Mouse (Mus musculus): ENCODE results near the gene Dnajc12. TPM values are rescaled to one million over a fixed set of nuclear protein-coding genes. Genes with fewer than 3 reads are reported as not detected.
A peak's percentile ranks its signal among the peaks of the same experiment; 100 is the strongest.

Gene Dnajc12
- polyA plus RNA-seq, 2 experiments: 8.3 to 20.1 TPM

- WGBS (ENCODE audit: insufficient replicate concordance): 0% methylated on average over 34 of the region's 34 CpGs
- Histone ChIP-seq H3K9ac (replicated peaks) (peak overlapping the region; percentile 79), H3K27ac (peak overlapping the region; percentile 57; the same call in 1 of the 2 replicates), H3K4me2 (ENCODE audit: low read depth) (peak overlapping the region; percentile 96), H3K27me3 (ENCODE audit: control insufficient read depth, insufficient read depth, low read length) (no peaks in the 10 kb centered on the region), H3K36me3 (replicated peaks; ENCODE audit: control insufficient read depth, insufficient read depth, low read depth) (no peaks in the 10 kb centered on the region), H3K4me3 (ENCODE audit: insufficient read depth in 1 of 2, low read depth in 2 of 2, low read length in 2 of 2) (peak overlapping the region; percentile 67 to 81), H3K4me1 (replicated peaks; ENCODE audit: control insufficient read depth in 2 of 2, insufficient read depth in 2 of 2, low read length in 1 of 2) (peaks cover 3 to 4% of the 10 kb centered on the region in 2 experiments; a peak in 2 of 4 replicates), H3K9me3 (ENCODE audit: control insufficient read depth, low read length) (no peaks in the 10 kb centered on the region)
- DNase-seq (ENCODE audit: low read depth in 3 of 3, low spot score in 3 of 3) (peak; percentile 84 to 88 (median 87)), ATAC-seq (ENCODE audit: insufficient read depth) (peak; percentile 87)
- no peak for TF ChIP-seq EP300 (IDR thresholded peaks at IDR 0.05; ENCODE audit: low read depth)
- TF ChIP-seq CTCF (IDR thresholded peaks at IDR 0.05; ENCODE audit: low read depth): no peak
Measured at GRCm38 (mm10) chr10:63429380-63429779, 47.1 kb downstream of the Dnajc12 start.

DNA sequence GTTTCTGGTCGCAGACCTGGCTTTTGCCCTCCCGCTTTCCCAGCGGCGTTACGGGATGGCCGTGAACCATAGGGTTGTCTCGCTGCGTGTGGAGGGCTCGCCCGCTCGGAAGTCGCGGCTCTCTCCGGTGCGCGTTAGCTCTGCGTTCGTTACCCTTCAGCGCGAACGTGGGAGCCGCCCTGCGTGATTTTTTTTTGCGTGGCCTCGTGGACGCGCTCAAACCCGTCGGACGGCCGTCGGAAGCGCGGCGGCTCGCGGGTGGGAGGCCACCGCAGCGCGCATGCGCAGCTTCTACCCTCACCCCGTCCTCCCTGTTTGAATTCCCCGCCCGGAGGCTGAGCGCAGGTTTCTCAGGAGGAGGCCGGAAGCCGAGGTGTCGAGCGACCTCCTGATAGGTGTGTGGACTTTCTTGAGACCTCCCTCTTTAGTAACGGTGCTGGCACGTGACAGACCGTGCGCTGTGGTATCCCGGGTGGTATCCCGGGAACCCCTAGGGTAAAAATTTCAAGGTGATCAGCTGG lies 47.6 kb downstream of the Dnajc12 start, which contains the start of gene Ctnna3:
Gene Ctnna3 (plus strand): TSS at position 314 of the 521 bp plus-strand sequence.
- H3K9me3 ChIP-seq (ENCODE audit: control insufficient read depth, low read length): no peaks in the 10 kb centered on the region
- peaks cover 3 to 4% of the 10 kb centered on the region in 2 experiments; a peak in 2 of 4 replicates for H3K4me1 ChIP-seq (replicated peaks; ENCODE audit: control insufficient read depth in 2 of 2, insufficient read depth in 2 of 2, low read length in 1 of 2)
- peak within 1 kb of the TSS; percentile 57 for H3K27ac ChIP-seq
- WGBS (ENCODE audit: insufficient replicate concordance): under 1% methylated on average over 55 of the region's 55 CpGs
- ATAC-seq (ENCODE audit: insufficient read depth) (peak; percentile 91), DNase-seq (ENCODE audit: low read depth in 3 of 3, low spot score in 3 of 3) (peak; percentile 88 to 92 (median 88))
- TF ChIP-seq EP300 (IDR thresholded peaks at IDR 0.05; ENCODE audit: low read depth) (no peak), CTCF (IDR thresholded peaks at IDR 0.05; ENCODE audit: low read depth) (no peak)
- H3K4me3 ChIP-seq (ENCODE audit: insufficient read depth in 1 of 2, low read depth in 2 of 2, low read length in 2 of 2): peak within 1 kb of the TSS; percentile 67 to 81
- H3K36me3 ChIP-seq (replicated peaks; ENCODE audit: control insufficient read depth, insufficient read depth, low read depth): no peaks in the 10 kb centered on the region
- H3K9ac ChIP-seq (replicated peaks): peak within 1 kb of the TSS; percentile 79
- no peaks in the 10 kb centered on the region for H3K27me3 ChIP-seq (ENCODE audit: control insufficient read depth, insufficient read depth, low read length)
- peak within 1 kb of the TSS; percentile 96 for H3K4me2 ChIP-seq (ENCODE audit: low read depth)

DNA sequence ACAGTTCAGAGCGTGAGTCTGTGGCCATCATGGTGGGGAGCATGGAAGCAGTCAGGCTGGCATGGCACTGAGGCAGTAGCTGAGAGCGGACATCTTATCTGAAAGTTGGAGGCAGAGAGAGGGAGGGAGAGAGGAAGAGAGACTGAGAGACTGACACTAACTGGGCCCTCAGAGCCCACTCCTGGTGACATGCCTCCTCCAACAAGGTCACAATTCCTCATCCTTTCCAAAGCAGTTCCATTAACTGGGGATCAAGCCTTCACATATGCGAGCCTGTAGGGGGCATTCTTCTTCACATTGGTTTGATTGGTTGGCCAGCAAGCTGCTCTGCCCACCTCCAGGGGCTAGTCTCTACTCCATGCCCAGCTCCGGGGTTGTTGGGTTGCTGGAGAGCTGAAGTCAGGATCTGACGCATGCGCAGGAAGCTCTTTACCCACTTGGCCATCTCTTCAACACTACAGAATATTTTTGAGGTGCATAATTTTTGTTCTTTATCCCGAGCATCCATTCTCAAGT lies 49.0 kb downstream of the Dnajc12 start:
- Histone ChIP-seq H3K4me3 (ENCODE audit: insufficient read depth in 1 of 2, low read depth in 2 of 2, low read length in 2 of 2) (no peak overlapping the region), H3K27ac (no peak overlapping the region), H3K27me3 (ENCODE audit: control insufficient read depth, insufficient read depth, low read length) (no peaks in the 10 kb centered on the region), H3K4me2 (ENCODE audit: low read depth) (no peak overlapping the region), H3K9ac (replicated peaks) (no peak overlapping the region), H3K36me3 (replicated peaks; ENCODE audit: control insufficient read depth, insufficient read depth, low read depth) (no peaks in the 10 kb centered on the region), H3K9me3 (ENCODE audit: control insufficient read depth, low read length) (no peaks in the 10 kb centered on the region), H3K4me1 (replicated peaks; ENCODE audit: control insufficient read depth in 2 of 2, insufficient read depth in 2 of 2, low read length in 1 of 2) (peaks cover 3 to 4% of the 10 kb centered on the region in 2 experiments; a peak in 2 of 4 replicates)
- no peak for TF ChIP-seq EP300 (IDR thresholded peaks at IDR 0.05; ENCODE audit: low read depth)
- TF ChIP-seq CTCF (IDR thresholded peaks at IDR 0.05; ENCODE audit: low read depth): no peak
- no peak for ATAC-seq (ENCODE audit: insufficient read depth)
- WGBS (ENCODE audit: insufficient replicate concordance): 75% methylated on average over 7 of the region's 7 CpGs
- DNase-seq (ENCODE audit: low read depth in 3 of 3, low spot score in 3 of 3): no peak

GRCm38 (mm10) chr10:63432099-63432498 lies 49.9 kb downstream of the Dnajc12 start:
- no peaks in the 10 kb centered on the region for H3K27me3 ChIP-seq (ENCODE audit: control insufficient read depth, insufficient read depth, low read length)
- DNase-seq (ENCODE audit: low read depth in 3 of 3, low spot score in 3 of 3) (no peak), ATAC-seq (ENCODE audit: insufficient read depth) (no peak)
- no peak overlapping the region for H3K4me3 ChIP-seq (ENCODE audit: insufficient read depth in 1 of 2, low read depth in 2 of 2, low read length in 2 of 2)
- no peaks in the 10 kb centered on the region for H3K36me3 ChIP-seq (replicated peaks; ENCODE audit: control insufficient read depth, insufficient read depth, low read depth)
- H3K4me1 ChIP-seq (replicated peaks; ENCODE audit: control insufficient read depth in 2 of 2, insufficient read depth in 2 of 2, low read length in 1 of 2): peaks cover 3 to 4% of the 10 kb centered on the region in 2 experiments; a peak in 2 of 4 replicates
- H3K27ac ChIP-seq: no peak overlapping the region
- TF ChIP-seq EP300 (IDR thresholded peaks at IDR 0.05; ENCODE audit: low read depth): no peak
- TF ChIP-seq CTCF (IDR thresholded peaks at IDR 0.05; ENCODE audit: low read depth): no peak
- H3K4me2 ChIP-seq (ENCODE audit: low read depth): no peak overlapping the region
- no peaks in the 10 kb centered on the region for H3K9me3 ChIP-seq (ENCODE audit: control insufficient read depth, low read length)
- WGBS (ENCODE audit: insufficient replicate concordance): 79% methylated on average over 8 of the region's 8 CpGs
- H3K9ac ChIP-seq (replicated peaks): no peak overlapping the region

GRCm38 (mm10) chr10:63432887-63433286 lies 50.6 kb downstream of the Dnajc12 start:
- H3K36me3 ChIP-seq (replicated peaks; ENCODE audit: control insufficient read depth, insufficient read depth, low read depth): no peaks in the 10 kb centered on the region

More at GRCm38 (mm10) chr10:63432887-63433286, 50.6 kb downstream of the Dnajc12 start:
- TF ChIP-seq CTCF (IDR thresholded peaks at IDR 0.05; ENCODE audit: low read depth) (no peak), EP300 (IDR thresholded peaks at IDR 0.05; ENCODE audit: low read depth) (no peak)
- H3K9me3 ChIP-seq (ENCODE audit: control insufficient read depth, low read length): no peaks in the 10 kb centered on the region
- no peak overlapping the region for H3K4me3 ChIP-seq (ENCODE audit: insufficient read depth in 1 of 2, low read depth in 2 of 2, low read length in 2 of 2)
- H3K27ac ChIP-seq: no peak overlapping the region
- H3K9ac ChIP-seq (replicated peaks): no peak overlapping the region
- H3K4me1 ChIP-seq (replicated peaks; ENCODE audit: control insufficient read depth in 2 of 2, insufficient read depth in 2 of 2, low read length in 1 of 2): peaks cover 3 to 4% of the 10 kb centered on the region in 2 experiments; a peak in 2 of 4 replicates
- no peaks in the 10 kb centered on the region for H3K27me3 ChIP-seq (ENCODE audit: control insufficient read depth, insufficient read depth, low read length)
- no peak overlapping the region for H3K4me2 ChIP-seq (ENCODE audit: low read depth)
- ATAC-seq (ENCODE audit: insufficient read depth): no peak
- DNase-seq (ENCODE audit: low read depth in 3 of 3, low spot score in 3 of 3): no peak
- WGBS (ENCODE audit: insufficient replicate concordance): 20% methylated on average over 2 of the region's 2 CpGs
